Mouse (Mus musculus): ENCODE measurements at regions not wholly inside any gene's neighbourhood (a gene's known extent, or its start where the extent isn't known, plus 50 kb on each side); places are given as distances from the start of the nearest gene placed in this dataset.
A peak's percentile ranks its signal among the peaks of the same experiment; 100 is the strongest.

DNA sequence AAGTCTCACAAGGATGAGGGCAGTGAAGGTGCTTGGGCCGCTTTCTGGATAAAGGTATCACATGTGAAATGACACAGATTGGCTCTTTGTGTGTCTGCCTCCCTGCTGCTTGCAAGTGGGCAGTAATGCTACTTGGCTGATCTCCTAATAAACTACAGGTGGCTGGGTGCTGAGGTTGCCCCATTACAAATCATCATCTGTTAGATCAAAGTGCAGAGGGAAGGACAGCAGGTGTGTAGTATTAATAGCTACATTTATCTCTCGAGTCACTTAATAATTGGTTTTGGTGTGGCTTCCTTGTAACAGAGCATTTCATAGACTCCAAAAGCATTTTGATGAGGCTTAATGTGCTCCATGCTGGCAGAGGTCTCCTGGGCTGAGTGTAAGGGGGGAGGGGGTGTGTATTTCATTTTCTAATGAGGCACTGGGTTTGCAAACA lies 424.2 kb downstream of the Pros1 start:
- Histone ChIP-seq H3K4me3 (no peak overlapping the region), H3K27ac (no peak overlapping the region), H3K79me2 (replicated peaks; ENCODE audit: control insufficient read depth, insufficient read depth, low read length) (no peaks in the 10 kb centered on the region), H3K9ac (ENCODE audit: low read depth, low read length) (no peak overlapping the region), H3K27me3 (ENCODE audit: control insufficient read depth, insufficient read depth, low read length) (no peaks in the 10 kb centered on the region), H3K36me3 (ENCODE audit: control insufficient read depth, insufficient read depth, low read length) (no peaks in the 10 kb centered on the region), H3K4me1 (ENCODE audit: control insufficient read depth, insufficient read depth, low read length) (no peaks in the 10 kb centered on the region)
- no peak for TF ChIP-seq EP300 (IDR thresholded peaks at IDR 0.05; ENCODE audit: insufficient read depth, low read depth, low read length)
- TF ChIP-seq CTCF (IDR thresholded peaks at IDR 0.05): no peak
- TF ChIP-seq POLR2A (IDR thresholded peaks at IDR 0.05; ENCODE audit: insufficient read depth, low read depth, low read length): no peak
- intact Hi-C loops (cut with DNase I): no loop called here
- 57% methylated on average over 2 of the region's 2 CpGs for WGBS
- DNase-seq: no peak

DNA sequence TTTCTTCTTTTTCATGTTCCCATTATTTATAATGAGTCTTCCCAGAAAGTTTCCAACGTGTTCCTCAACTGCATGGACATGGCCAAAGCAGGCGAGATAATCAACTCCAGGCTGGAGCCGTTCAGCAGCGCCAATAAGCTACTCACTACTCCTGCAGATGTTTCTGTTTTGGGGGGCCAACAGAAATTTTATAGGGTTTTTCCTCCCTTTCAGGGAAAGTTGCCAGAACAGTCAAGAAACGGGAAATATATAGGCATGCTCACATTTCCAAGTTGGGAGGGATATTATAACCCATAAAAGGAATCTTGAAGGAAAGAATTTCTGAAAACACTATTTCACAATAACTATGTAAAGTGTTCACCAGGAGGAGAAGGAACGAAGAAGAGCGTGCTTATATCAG lies 433.5 kb downstream of the Pros1 start:
- intact Hi-C loops (cut with DNase I): no loop called here
- no peak overlapping the region for H3K27ac ChIP-seq
- H3K4me1 ChIP-seq (ENCODE audit: control insufficient read depth, insufficient read depth, low read length): no peaks in the 10 kb centered on the region
- no peaks in the 10 kb centered on the region for H3K36me3 ChIP-seq (ENCODE audit: control insufficient read depth, insufficient read depth, low read length)
- H3K9ac ChIP-seq (ENCODE audit: low read depth, low read length): no peak overlapping the region
- H3K4me3 ChIP-seq: no peak overlapping the region
- TF ChIP-seq EP300 (IDR thresholded peaks at IDR 0.05; ENCODE audit: insufficient read depth, low read depth, low read length) (no peak), CTCF (IDR thresholded peaks at IDR 0.05) (no peak), POLR2A (IDR thresholded peaks at IDR 0.05; ENCODE audit: insufficient read depth, low read depth, low read length) (no peak)
- no peak for DNase-seq
- 67% methylated on average over 7 of the region's 7 CpGs for WGBS
- H3K79me2 ChIP-seq (replicated peaks; ENCODE audit: control insufficient read depth, insufficient read depth, low read length): no peaks in the 10 kb centered on the region
- H3K27me3 ChIP-seq (ENCODE audit: control insufficient read depth, insufficient read depth, low read length): no peaks in the 10 kb centered on the region

DNA sequence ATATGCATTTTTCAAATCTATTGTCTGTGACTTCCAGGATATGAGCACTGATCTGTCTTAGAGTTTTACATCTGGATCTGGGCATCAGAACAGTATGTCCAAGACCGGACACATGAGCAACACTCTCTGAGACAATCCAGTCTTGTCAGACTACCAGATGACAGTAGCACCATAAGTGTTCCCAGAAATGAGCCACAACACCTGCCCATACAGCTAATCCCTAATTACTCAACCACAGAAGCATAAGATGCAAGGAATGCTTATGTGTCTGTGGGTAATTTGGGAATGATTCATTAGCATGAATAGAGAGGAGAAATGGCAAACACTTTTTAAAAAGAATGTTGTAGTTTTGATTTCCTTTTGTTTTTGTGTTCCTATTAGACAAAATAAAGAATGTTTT lies 457.6 kb downstream of the Pros1 start:
- Histone ChIP-seq H3K4me3 (no peak overlapping the region), H3K4me1 (ENCODE audit: control insufficient read depth, insufficient read depth, low read length) (no peaks in the 10 kb centered on the region), H3K27ac (no peak overlapping the region), H3K36me3 (ENCODE audit: control insufficient read depth, insufficient read depth, low read length) (no peaks in the 10 kb centered on the region), H3K27me3 (ENCODE audit: control insufficient read depth, insufficient read depth, low read length) (no peaks in the 10 kb centered on the region), H3K79me2 (replicated peaks; ENCODE audit: control insufficient read depth, insufficient read depth, low read length) (no peaks in the 10 kb centered on the region), H3K9ac (ENCODE audit: low read depth, low read length) (no peak overlapping the region)
- TF ChIP-seq EP300 (IDR thresholded peaks at IDR 0.05; ENCODE audit: insufficient read depth, low read depth, low read length) (no peak), CTCF (IDR thresholded peaks at IDR 0.05) (no peak), POLR2A (IDR thresholded peaks at IDR 0.05; ENCODE audit: insufficient read depth, low read depth, low read length) (no peak)
- no peak for DNase-seq
- intact Hi-C loops (cut with DNase I): no loop called here
- WGBS: 86% methylated on average over 1 of the region's 1 CpGs

DNA sequence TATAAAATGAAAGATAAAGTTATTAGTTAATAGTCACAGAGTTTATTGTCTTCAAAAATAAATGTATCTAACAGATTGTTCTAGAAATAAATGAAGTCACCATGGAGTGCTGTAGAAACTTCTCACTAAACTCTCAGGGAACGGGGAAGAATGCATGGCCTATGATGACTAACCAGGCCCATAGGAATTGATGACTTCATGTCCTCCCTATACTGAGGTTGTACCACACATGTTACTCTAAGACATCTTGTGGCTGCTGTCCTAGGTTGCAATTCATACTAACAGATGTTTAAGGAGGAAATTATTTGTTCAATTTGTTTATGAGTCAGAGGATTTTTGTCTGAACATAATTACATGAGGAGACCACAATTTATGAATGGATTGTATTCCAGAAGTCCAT lies 459.4 kb downstream of the Pros1 start:
- no peak overlapping the region for H3K9ac ChIP-seq (ENCODE audit: low read depth, low read length)
- H3K4me1 ChIP-seq (ENCODE audit: control insufficient read depth, insufficient read depth, low read length): no peaks in the 10 kb centered on the region
- no peaks in the 10 kb centered on the region for H3K36me3 ChIP-seq (ENCODE audit: control insufficient read depth, insufficient read depth, low read length)
- TF ChIP-seq CTCF (IDR thresholded peaks at IDR 0.05) (no peak), EP300 (IDR thresholded peaks at IDR 0.05; ENCODE audit: insufficient read depth, low read depth, low read length) (no peak), POLR2A (IDR thresholded peaks at IDR 0.05; ENCODE audit: insufficient read depth, low read depth, low read length) (no peak)
- H3K27me3 ChIP-seq (ENCODE audit: control insufficient read depth, insufficient read depth, low read length): no peaks in the 10 kb centered on the region
- intact Hi-C loops (cut with DNase I): no loop called here
- H3K79me2 ChIP-seq (replicated peaks; ENCODE audit: control insufficient read depth, insufficient read depth, low read length): no peaks in the 10 kb centered on the region
- DNase-seq: no peak
- H3K4me3 ChIP-seq: no peak overlapping the region
- WGBS: 80% methylated on average over 1 of the region's 1 CpGs
- no peak overlapping the region for H3K27ac ChIP-seq

DNA sequence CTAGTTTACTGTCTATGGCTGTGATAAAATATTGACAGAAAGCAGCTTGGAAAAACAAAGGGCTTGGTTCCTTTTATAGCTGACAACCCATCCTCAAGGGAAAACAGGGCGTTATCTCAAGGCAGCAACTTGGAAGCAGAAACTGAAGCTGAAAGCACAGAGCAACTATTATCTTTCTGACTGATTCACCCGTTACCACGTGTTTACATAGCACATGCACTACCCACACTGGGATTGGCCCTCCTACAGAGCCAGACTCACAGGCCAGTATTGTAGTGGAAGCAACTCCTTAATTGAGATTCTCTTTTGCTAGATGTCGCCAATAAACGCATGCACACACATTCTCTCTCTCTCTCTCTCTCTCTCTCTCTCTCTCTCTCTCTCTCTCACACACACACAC lies 465.5 kb downstream of the Pros1 start:
- H3K27me3 ChIP-seq (ENCODE audit: control insufficient read depth, insufficient read depth, low read length): no peaks in the 10 kb centered on the region
- no peak overlapping the region for H3K9ac ChIP-seq (ENCODE audit: low read depth, low read length)
- TF ChIP-seq POLR2A (IDR thresholded peaks at IDR 0.05; ENCODE audit: insufficient read depth, low read depth, low read length): no peak
- no peak for TF ChIP-seq CTCF (IDR thresholded peaks at IDR 0.05)
- TF ChIP-seq EP300 (IDR thresholded peaks at IDR 0.05; ENCODE audit: insufficient read depth, low read depth, low read length): no peak
- peak in 1 of 2 experiments; percentile 6 for DNase-seq
- no peaks in the 10 kb centered on the region for H3K36me3 ChIP-seq (ENCODE audit: control insufficient read depth, insufficient read depth, low read length)
- intact Hi-C loops (cut with DNase I): no loop called here
- no peaks in the 10 kb centered on the region for H3K79me2 ChIP-seq (replicated peaks; ENCODE audit: control insufficient read depth, insufficient read depth, low read length)
- no peaks in the 10 kb centered on the region for H3K4me1 ChIP-seq (ENCODE audit: control insufficient read depth, insufficient read depth, low read length)
- no peak overlapping the region for H3K27ac ChIP-seq
- WGBS: 26% methylated on average over 5 of the region's 5 CpGs
- H3K4me3 ChIP-seq: no peak overlapping the region

DNA sequence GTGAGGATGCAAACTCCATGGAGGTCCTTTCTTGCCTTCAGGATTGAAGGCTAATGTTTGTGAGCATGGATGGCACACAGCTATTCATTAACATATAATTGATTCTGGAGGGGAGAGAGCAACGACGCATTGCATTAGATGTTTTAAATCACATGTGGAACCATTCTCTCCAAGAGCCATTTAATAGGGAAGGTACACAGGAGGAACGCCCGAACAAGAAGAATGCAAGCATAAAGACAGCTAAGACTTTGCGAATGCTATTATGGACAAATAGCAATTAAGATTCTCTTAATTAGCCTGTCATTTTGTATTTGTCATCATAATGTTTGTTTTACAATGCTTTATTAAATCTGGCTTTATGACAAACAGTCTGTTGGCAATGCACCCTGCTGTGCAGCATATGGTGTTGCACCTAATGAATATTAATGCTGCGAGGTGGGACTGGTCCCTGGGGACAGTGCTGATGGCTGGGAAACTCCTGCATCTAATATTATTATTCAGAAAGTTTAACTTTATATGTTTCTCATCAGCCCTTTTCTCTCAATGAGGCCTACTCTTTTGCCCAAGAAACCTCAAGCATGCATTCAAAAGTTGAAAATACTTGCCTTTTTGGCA lies 497.5 kb downstream of the Pros1 start:
- no peak for DNase-seq
- H3K4me3 ChIP-seq: no peak overlapping the region
- no peaks in the 10 kb centered on the region for H3K4me1 ChIP-seq (ENCODE audit: control insufficient read depth, insufficient read depth, low read length)
- H3K27ac ChIP-seq: no peak overlapping the region
- TF ChIP-seq CTCF (IDR thresholded peaks at IDR 0.05) (no peak), POLR2A (IDR thresholded peaks at IDR 0.05; ENCODE audit: insufficient read depth, low read depth, low read length) (no peak), EP300 (IDR thresholded peaks at IDR 0.05; ENCODE audit: insufficient read depth, low read depth, low read length) (no peak)
- H3K79me2 ChIP-seq (replicated peaks; ENCODE audit: control insufficient read depth, insufficient read depth, low read length): no peaks in the 10 kb centered on the region
- 84% methylated on average over 6 of the region's 6 CpGs for WGBS
- no peaks in the 10 kb centered on the region for H3K27me3 ChIP-seq (ENCODE audit: control insufficient read depth, insufficient read depth, low read length)
- intact Hi-C loops (cut with DNase I): no loop called here
- H3K9ac ChIP-seq (ENCODE audit: low read depth, low read length): no peak overlapping the region
- no peaks in the 10 kb centered on the region for H3K36me3 ChIP-seq (ENCODE audit: control insufficient read depth, insufficient read depth, low read length)

All from heart, adult 2 months (tissue).